Comparison of ENCODE assay signal across 17 mouse cellular contexts in the genomic region with DNA sequence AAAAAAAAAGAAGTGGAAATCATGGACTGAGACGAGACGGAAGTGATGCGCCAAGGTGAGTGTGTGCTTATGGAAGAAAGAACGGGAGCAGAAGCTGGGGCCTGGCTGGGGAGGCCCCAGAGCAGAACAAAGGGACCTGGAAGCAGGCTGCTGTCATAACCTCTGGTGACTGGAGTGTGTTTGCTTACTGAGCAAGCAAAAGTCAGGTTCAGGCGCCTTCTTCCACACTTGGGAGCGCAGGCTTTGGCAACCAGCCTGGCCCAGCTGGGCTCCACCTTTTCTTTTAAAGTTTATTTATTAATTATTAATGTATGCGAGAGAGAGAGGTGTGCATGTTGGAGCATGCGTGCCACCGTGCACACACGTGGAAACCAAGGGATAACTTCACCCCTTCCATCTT. TPM values are rescaled to one million over a fixed set of nuclear protein-coding genes. Genes with fewer than 3 reads are reported as not detected.
DNase-seq lines count a peak whose midpoint lies in the region; ATAC-seq and TF ChIP-seq lines count a peak whose summit lies in the region.
"Had no signal": no experiment of that assay in that cellular context is flagged by ENCODE, and none has a peak within 500 bp of the region (broad histone marks: within the 10 kb centered on the region; RNA-seq: fewer than 3 reads in every experiment).

No protein-coding gene starts in this region.

- no peak overlapping the region for H3K4me3 ChIP-seq in hindbrain, embryonic 13.5 days
- H3K4me3 ChIP-seq in hindbrain, embryonic 12.5 days = no peak overlapping the region
- no peak overlapping the region for H3K4me3 ChIP-seq in lung, embryonic 14.5 days (ENCODE audit: low read depth, low read length)
- H3K4me3 ChIP-seq in limb, embryonic 10.5 days = no peak overlapping the region
- no peak overlapping the region for H3K4me3 ChIP-seq in stomach, embryonic 14.5 days (ENCODE audit: low read depth, low read length)
- H3K4me3 ChIP-seq in intestine, embryonic 15.5 days (replicated peaks) = no peak overlapping the region
- H3K4me3 ChIP-seq: forebrain, embryonic 13.5 days; liver, embryonic 12.5 days; neural tube, embryonic 12.5 days had no signal

- peaks cover 23% of the 10 kb centered on the region for H3K4me1 ChIP-seq in hindbrain, embryonic 13.5 days (replicated peaks)
- peaks cover 3% of the 10 kb centered on the region; the same call in 1 of the 2 replicates for H3K4me1 ChIP-seq in hindbrain, embryonic 12.5 days
- H3K4me1 ChIP-seq in lung, embryonic 14.5 days (ENCODE audit: insufficient read depth) = no peaks in the 10 kb centered on the region; the same call in 1 of the 2 replicates
- H3K4me1 ChIP-seq in limb, embryonic 10.5 days = no peaks in the 10 kb centered on the region
- no peaks in the 10 kb centered on the region for H3K4me1 ChIP-seq in stomach, embryonic 14.5 days (ENCODE audit: control insufficient read depth, insufficient read depth, low read length)
- H3K4me1 ChIP-seq in intestine, embryonic 15.5 days (replicated peaks) = no peaks in the 10 kb centered on the region
- H3K4me1 ChIP-seq: liver, embryonic 12.5 days; neural tube, embryonic 12.5 days had no signal

- H3K9me3 ChIP-seq in hindbrain, embryonic 13.5 days = 0 out of 2 replicates have a peak, but pooled peaks cover 5% of the 10 kb centered on the region
- H3K9me3 ChIP-seq in hindbrain, embryonic 12.5 days (replicated peaks) = no peaks in the 10 kb centered on the region
- H3K9me3 ChIP-seq in lung, embryonic 14.5 days (ENCODE audit: low read depth, low read length) = no peaks in the 10 kb centered on the region
- H3K9me3 ChIP-seq in limb, embryonic 10.5 days (replicated peaks) = no peaks in the 10 kb centered on the region
- H3K9me3 ChIP-seq in stomach, embryonic 14.5 days (ENCODE audit: control insufficient read depth, low read depth, low read length) = no peaks in the 10 kb centered on the region
- H3K9me3 ChIP-seq in intestine, embryonic 15.5 days = no peaks in the 10 kb centered on the region
- H3K9me3 ChIP-seq: forebrain, embryonic 13.5 days; liver, embryonic 12.5 days; neural tube, embryonic 12.5 days had no signal

- no peaks in the 10 kb centered on the region for H3K27me3 ChIP-seq in hindbrain, embryonic 13.5 days
- no peaks in the 10 kb centered on the region for H3K27me3 ChIP-seq in hindbrain, embryonic 12.5 days
- H3K27me3 ChIP-seq in lung, embryonic 14.5 days (ENCODE audit: insufficient read depth, low read length) = no peaks in the 10 kb centered on the region
- no peaks in the 10 kb centered on the region for H3K27me3 ChIP-seq in limb, embryonic 10.5 days (ENCODE audit: low read depth, poor library complexity, severe bottlenecking)
- no peaks in the 10 kb centered on the region for H3K27me3 ChIP-seq in stomach, embryonic 14.5 days (ENCODE audit: control insufficient read depth, insufficient read depth, low read length)
- no peaks in the 10 kb centered on the region for H3K27me3 ChIP-seq in intestine, embryonic 15.5 days (replicated peaks)
- H3K27me3 ChIP-seq: forebrain, embryonic 13.5 days; neural tube, embryonic 12.5 days had no signal

- no peak for ATAC-seq in hindbrain, embryonic 13.5 days (ENCODE audit: low FRiP score)
- no peak for ATAC-seq in hindbrain, embryonic 12.5 days (ENCODE audit: low FRiP score)
- peak; percentile 75 for ATAC-seq in lung, embryonic 14.5 days (ENCODE audit: insufficient read depth)
- peak; percentile 80 for ATAC-seq in stomach, embryonic 14.5 days (ENCODE audit: insufficient number of reproducible peaks, insufficient read depth, low FRiP score, low read depth)
- ATAC-seq in intestine, embryonic 15.5 days = no peak
- ATAC-seq: forebrain, embryonic 13.5 days; intestine, embryonic 16.5 days; liver, embryonic 12.5 days had no signal

- H3K36me3 ChIP-seq in hindbrain, embryonic 13.5 days = peaks cover 5% of the 10 kb centered on the region; the same call in 1 of the 2 replicates
- no peaks in the 10 kb centered on the region for H3K36me3 ChIP-seq in hindbrain, embryonic 12.5 days
- H3K36me3 ChIP-seq in lung, embryonic 14.5 days (ENCODE audit: insufficient read depth) = no peaks in the 10 kb centered on the region
- H3K36me3 ChIP-seq in limb, embryonic 10.5 days = no peaks in the 10 kb centered on the region
- H3K36me3 ChIP-seq in stomach, embryonic 14.5 days (ENCODE audit: control insufficient read depth, insufficient read depth, low read length) = no peaks in the 10 kb centered on the region
- H3K36me3 ChIP-seq in intestine, embryonic 15.5 days = no peaks in the 10 kb centered on the region
- H3K36me3 ChIP-seq: liver, embryonic 12.5 days had no signal

- DNase-seq in lung, embryonic 14.5 days = peak; percentile 53
- no peak for DNase-seq in lung, postnatal 14 days
- no peak for DNase-seq in limb, embryonic 10.5 days (ENCODE audit: low spot score)
- DNase-seq in yolk sac, embryonic 10.5 days (ENCODE audit: low spot score) = no peak
- DNase-seq: adrenal gland, adult 2 months; embryo, embryonic 11 days; gastrocnemius, postnatal 36 days; right cerebral cortex, postnatal 14 days had no signal

- no peak overlapping the region for H3K9ac ChIP-seq in hindbrain, embryonic 13.5 days
- no peak overlapping the region for H3K9ac ChIP-seq in hindbrain, embryonic 12.5 days
- H3K9ac ChIP-seq in lung, embryonic 14.5 days = no peak overlapping the region
- no peak overlapping the region for H3K9ac ChIP-seq in stomach, embryonic 14.5 days (replicated peaks; ENCODE audit: low read depth, low read length)
- H3K9ac ChIP-seq in intestine, embryonic 15.5 days = no peak overlapping the region
- H3K9ac ChIP-seq: forebrain, embryonic 13.5 days; hindbrain, embryonic 14.5 days; liver, embryonic 12.5 days; neural tube, embryonic 12.5 days had no signal

- no peak for TF ChIP-seq CTCF in lung, embryonic 14.5 days (IDR thresholded peaks at IDR 0.05; ENCODE audit: low read depth)

- WGBS in hindbrain, embryonic 13.5 days = 80% methylated on average over 10 of the region's 10 CpGs
- WGBS in hindbrain, embryonic 12.5 days = 83% methylated on average over 10 of the region's 10 CpGs
- WGBS in lung, embryonic 14.5 days = 56% methylated on average over 10 of the region's 10 CpGs
- 90% methylated on average over 10 of the region's 10 CpGs for WGBS in limb, embryonic 10.5 days
- 70% methylated on average over 10 of the region's 10 CpGs for WGBS in stomach, embryonic 14.5 days
- 77% methylated on average over 10 of the region's 10 CpGs for WGBS in intestine, embryonic 15.5 days

- H3K4me2 ChIP-seq in hindbrain, embryonic 13.5 days = no peak overlapping the region
- H3K4me2 ChIP-seq in hindbrain, embryonic 12.5 days (replicated peaks) = no peak overlapping the region
- H3K4me2 ChIP-seq in lung, embryonic 14.5 days = no peak overlapping the region
- H3K4me2 ChIP-seq in stomach, embryonic 14.5 days (replicated peaks; ENCODE audit: low read depth, low read length) = no peak overlapping the region
- H3K4me2 ChIP-seq in intestine, embryonic 15.5 days (replicated peaks) = no peak overlapping the region
- H3K4me2 ChIP-seq: forebrain, embryonic 13.5 days; hindbrain, embryonic 14.5 days; liver, embryonic 12.5 days; neural tube, embryonic 12.5 days had no signal

- peak overlapping the region; percentile 35; the same call in 1 of the 2 replicates for H3K27ac ChIP-seq in hindbrain, embryonic 13.5 days
- H3K27ac ChIP-seq in hindbrain, embryonic 12.5 days = no peak overlapping the region
- H3K27ac ChIP-seq in lung, embryonic 14.5 days (ENCODE audit: low read depth) = peak overlapping the region; percentile 42; the same call in 1 of the 2 replicates
- 0 out of 2 replicates have a peak overlapping the region, but pooled peaks have one; percentile 9 for H3K27ac ChIP-seq in limb, embryonic 10.5 days
- peak overlapping the region; percentile 11; the same call in 1 of the 2 replicates for H3K27ac ChIP-seq in stomach, embryonic 14.5 days (ENCODE audit: low read length)
- no peak overlapping the region for H3K27ac ChIP-seq in intestine, embryonic 15.5 days
- H3K27ac ChIP-seq: forebrain, embryonic 13.5 days; hindbrain, embryonic 14.5 days; liver, embryonic 12.5 days; neural tube, embryonic 12.5 days had no signal

RNA-seq across cellular contexts. Expression of a gene that starts 20.4 kb away (rescaled TPM):
- polyA plus RNA-seq in hindbrain, embryonic 13.5 days (2015; fragmentation: Nextera tagmentation; extraction: Ambion mirVana) = 8.3 and 8.7 TPM in 2 replicates
- polyA plus RNA-seq in hindbrain, embryonic 12.5 days (2016; fragmentation: Nextera tagmentation; extraction: Ambion mirVana) = 5.4 and 6.1 TPM in 2 replicates
- polyA plus RNA-seq in lung, embryonic 14.5 days (2014; fragmentation: Nextera tagmentation; extraction: Ambion mirVana) = 0.15 and 0.24 TPM in 2 replicates
- polyA plus RNA-seq in limb, embryonic 10.5 days (2016; fragmentation: Nextera tagmentation; extraction: Ambion mirVana) = 1.7 TPM in 2 replicates
- polyA plus RNA-seq in stomach, embryonic 14.5 days (2014; fragmentation: Nextera tagmentation; extraction: Ambion mirVana) = 2.6 and 2.7 TPM in 2 replicates
- polyA plus RNA-seq in intestine, embryonic 15.5 days (2015; fragmentation: Nextera tagmentation; extraction: Ambion mirVana) = 4.7 and 4.9 TPM in 2 replicates

Comparison
In these comparisons a context has a peak if more than half of its experiments do, and no peak if none do; other contexts are left out.
1. H3K27ac ChIP-seq: peak in hindbrain, embryonic 13.5 days (single experiment), lung, embryonic 14.5 days (single experiment), limb, embryonic 10.5 days (single experiment) and stomach, embryonic 14.5 days (single experiment); none in hindbrain, embryonic 12.5 days (single experiment) and intestine, embryonic 15.5 days (single experiment).
2. ATAC-seq: peak in lung, embryonic 14.5 days (single experiment) and stomach, embryonic 14.5 days (single experiment); none in hindbrain, embryonic 13.5 days (single experiment), hindbrain, embryonic 12.5 days (single experiment) and intestine, embryonic 15.5 days (single experiment).